ENCODE assay signal across 14 mouse cellular contexts in genomic region chr8:46323672-46324191, GRCm38 (mm10). TPM values are rescaled to one million over a fixed set of nuclear protein-coding genes. Genes with fewer than 3 reads are reported as not detected.
DNase-seq lines count a peak whose midpoint lies in the region; ATAC-seq and TF ChIP-seq lines count a peak whose summit lies in the region.
"Had no signal": no experiment of that assay in that cellular context is flagged by ENCODE, and none has a peak within 500 bp of the region (broad histone marks: within the 10 kb centered on the region; RNA-seq: fewer than 3 reads in every experiment).

No protein-coding gene starts in this region.

- no peak for TF ChIP-seq CTCF in midbrain, postnatal 0 days (IDR thresholded peaks at IDR 0.05)
- no peak for TF ChIP-seq CTCF in gastrocnemius, adult 2 months (IDR thresholded peaks at IDR 0.05)

- 57% methylated on average over 5 of the region's 5 CpGs for WGBS in midbrain, postnatal 0 days

- H3K4me2 ChIP-seq in midbrain, postnatal 0 days (ENCODE audit: low read depth, low read length, poor library complexity, severe bottlenecking), result no peak overlapping the region
- H3K4me2 ChIP-seq: liver, embryonic 13.5 days; neural tube, embryonic 13.5 days had no signal

- H3K27me3 ChIP-seq in midbrain, postnatal 0 days (ENCODE audit: insufficient read depth, low read length), result no peaks in the 10 kb centered on the region
- H3K27me3 ChIP-seq: liver, embryonic 13.5 days; neural tube, embryonic 13.5 days had no signal

- H3K36me3 ChIP-seq in midbrain, postnatal 0 days (ENCODE audit: insufficient read depth, low read length), result no peaks in the 10 kb centered on the region
- H3K36me3 ChIP-seq: liver, embryonic 13.5 days; neural tube, embryonic 13.5 days had no signal

- no peaks in the 10 kb centered on the region for H3K4me1 ChIP-seq in midbrain, postnatal 0 days (ENCODE audit: insufficient read depth, low read length)
- H3K4me1 ChIP-seq: liver, embryonic 13.5 days; neural tube, embryonic 13.5 days had no signal

- no peak overlapping the region for H3K27ac ChIP-seq in midbrain, postnatal 0 days (ENCODE audit: low read depth, low read length)
- H3K27ac ChIP-seq in gastrocnemius, adult 2 months, result no peak overlapping the region
- H3K27ac ChIP-seq: liver, embryonic 13.5 days; neural tube, embryonic 13.5 days had no signal

- H3K4me3 ChIP-seq in midbrain, postnatal 0 days (ENCODE audit: low read depth, low read length), result no peak overlapping the region
- no peak overlapping the region for H3K4me3 ChIP-seq in gastrocnemius, adult 2 months
- H3K4me3 ChIP-seq: liver, embryonic 13.5 days; neural tube, embryonic 13.5 days had no signal

- intact Hi-C loops in gastrocnemius, adult 2 months (cut with DNase I), result no loop called here

- no peaks in the 10 kb centered on the region for H3K9me3 ChIP-seq in midbrain, postnatal 0 days (ENCODE audit: low read length)
- H3K9me3 ChIP-seq: liver, embryonic 13.5 days; neural tube, embryonic 13.5 days had no signal

- no peak for ATAC-seq in midbrain, postnatal 0 days (ENCODE audit: low FRiP score)

- no peak overlapping the region for H3K9ac ChIP-seq in midbrain, postnatal 0 days (replicated peaks; ENCODE audit: low read length, poor library complexity, severe bottlenecking)
- H3K9ac ChIP-seq: liver, embryonic 13.5 days; neural tube, embryonic 13.5 days had no signal

- DNase-seq in adrenal gland, postnatal 10 days, result peak; percentile 36
- no peak for DNase-seq in adrenal gland, postnatal 4 days (ENCODE audit: low spot score in 2 of 2)
- DNase-seq in kidney, postnatal 14 days, result peak; percentile 42
- DNase-seq in kidney, adult 18-20 months, result no peak
- DNase-seq in right cerebral cortex, postnatal 14 days, result peak; percentile 40
- DNase-seq in right cerebral cortex, adult 2 months (ENCODE audit: low spot score in 2 of 2), result no peak
- DNase-seq in midbrain, postnatal 0 days (ENCODE audit: low spot score), result peak; percentile 53
- DNase-seq in gastrocnemius, adult 2 months, result no peak
- DNase-seq: cerebellum, adult 11 months; liver, embryonic 13.5 days had no signal

RNA-seq across cellular contexts. Expression of gene Helt, which starts 29.3 kb away (rescaled TPM):
- total RNA-seq in adrenal gland, postnatal 10 days (2021), result not detected
- under 1 TPM in 1 of 2 experiments, not detected in 1; 0.23 TPM for total RNA-seq in adrenal gland, postnatal 4 days (2021)
- total RNA-seq in midbrain, postnatal 0 days (2014; rRNA removed), result 0.27 TPM in 1 of 2 replicates, not detected in the other
- polyA plus RNA-seq in midbrain, postnatal 0 days (2015; fragmentation: Nextera tagmentation; extraction: Ambion mirVana), result 0.26 and 0.28 TPM in 2 replicates
- total RNA-seq in gastrocnemius, adult 2 months (2021), result 1 to 10 TPM in 1 of 2 experiments, under 1 TPM in 1; 0.82 to 1.6 TPM
- total RNA-seq: layer of hippocampus, postnatal 25 days; megakaryocyte, adult 5-6 weeks had no signal
- polyA plus RNA-seq: intestine, embryonic 14.5 days had no signal

Comparison
In these comparisons a context has a peak if more than half of its experiments do, and no peak if none do; other contexts are left out.
1. DNase-seq: peak in adrenal gland, postnatal 10 days (single experiment), kidney, postnatal 14 days (single experiment), right cerebral cortex, postnatal 14 days (single experiment) and midbrain, postnatal 0 days (single experiment); none in adrenal gland, postnatal 4 days (0 of 2), kidney, adult 18-20 months (single experiment), right cerebral cortex, adult 2 months (0 of 2) and gastrocnemius, adult 2 months (single experiment).